Mouse (Mus musculus): ENCODE results near the gene Prtg.

The Prtg gene

GRCm38 (mm10) chr9:72902057-72902456, 95.4 kb downstream of the Prtg start:
- intact Hi-C loops (cut with DNase I): no loop called here

GRCm38 (mm10) chr9:72902611-72903010, 95.9 kb downstream of the Prtg start:
- intact Hi-C loops (cut with DNase I): no loop called here

GRCm38 (mm10) chr9:72906693-72907103, 100.0 kb downstream of the Prtg start:
- intact Hi-C loops (cut with DNase I): no loop called here

GRCm38 (mm10) chr9:72911381-72911780, 104.7 kb downstream of the Prtg start:
- intact Hi-C loops (cut with DNase I): no loop called here

GRCm38 (mm10) chr9:72913551-72913950, 106.9 kb downstream of the Prtg start:
- intact Hi-C loops (cut with DNase I): no loop called here

- intact Hi-C loops (cut with DNase I): no loop called here
Measured at GRCm38 (mm10) chr9:72915728-72916127, 109.1 kb downstream of the Prtg start.

GRCm38 (mm10) chr9:72923068-72923467, 116.4 kb downstream of the Prtg start:
- intact Hi-C loops (cut with DNase I): no loop called here

GRCm38 (mm10) chr9:72925021-72925934, 118.6 kb downstream of the Prtg start, which contains the start of gene Pygo1:
Gene Pygo1 (plus strand): TSS chr9:72925645.
- intact Hi-C loops (cut with DNase I): no loop called here

- intact Hi-C loops (cut with DNase I): no loop called here
Measured at GRCm38 (mm10) chr9:72925935-72926258, 119.2 kb downstream of the Prtg start.

GRCm38 (mm10) chr9:72931166-72931790, 124.6 kb downstream of the Prtg start:
- intact Hi-C loops (cut with DNase I): no loop called here

- intact Hi-C loops (cut with DNase I): no loop called here
Measured at GRCm38 (mm10) chr9:72935309-72935708, 128.6 kb downstream of the Prtg start.

- intact Hi-C loops (cut with DNase I): no loop called here
Measured at GRCm38 (mm10) chr9:72936301-72936700, 129.6 kb downstream of the Prtg start.

GRCm38 (mm10) chr9:72943424-72943823, 136.8 kb downstream of the Prtg start:
- intact Hi-C loops (cut with DNase I): no loop called here

GRCm38 (mm10) chr9:72944286-72944685, 137.6 kb downstream of the Prtg start:
- intact Hi-C loops (cut with DNase I): no loop called here

GRCm38 (mm10) chr9:72947010-72947409, 140.3 kb downstream of the Prtg start:
- intact Hi-C loops (cut with DNase I): no loop called here

GRCm38 (mm10) chr9:72949572-72949971, 142.9 kb downstream of the Prtg start:
- intact Hi-C loops (cut with DNase I): no loop called here

GRCm38 (mm10) chr9:72954746-72955145, 148.1 kb downstream of the Prtg start:
- intact Hi-C loops (cut with DNase I): no loop called here

GRCm38 (mm10) chr9:72955546-72955945, 148.9 kb downstream of the Prtg start:
- intact Hi-C loops (cut with DNase I): no loop called here

- intact Hi-C loops (cut with DNase I): no loop called here
Measured at GRCm38 (mm10) chr9:72958521-72959450, 152.1 kb downstream of the Prtg start, which contains the start of the genes Dyx1c1 and Gm44503. Gene Dyx1c1 (plus strand): TSS chr9:72958785. Gene Gm44503 (plus strand): TSS chr9:72958852.

- intact Hi-C loops (cut with DNase I): no loop called here
Measured at GRCm38 (mm10) chr9:72961346-72961745, 154.7 kb downstream of the Prtg start.

GRCm38 (mm10) chr9:72961959-72962358, 155.3 kb downstream of the Prtg start:
- intact Hi-C loops (cut with DNase I): no loop called here
